Mouse (Mus musculus) myocyte (in vitro differentiated cells): Measurements from ENCODE around the gene Sdhaf2.
A peak's percentile ranks its signal among the peaks of the same experiment; 100 is the strongest.

Experiments used
- CEBPB ChIP-seq: IDR thresholded peaks from 2 replicates; pipeline ENCODE4 v1.6.1; 2011; ENCODE audit warnings: mild to moderate bottlenecking, moderate library complexity; ENCODE audit not compliant: poor library complexity, insufficient read depth, severe bottlenecking
- E2F4 ChIP-seq: IDR thresholded peaks from one replicate; pipeline ENCODE4 v1.6.1; 2011; ENCODE audit warnings: mild to moderate bottlenecking, control low read depth, moderate library complexity; ENCODE audit not compliant: insufficient read depth
- MAX ChIP-seq: IDR thresholded peaks from one replicate; pipeline ENCODE4 v1.6.1; 2011; ENCODE audit warnings: low read depth, mild to moderate bottlenecking, control low read depth
- MYOD1 ChIP-seq, 3 experiments: IDR thresholded peaks; one replicate each; pipeline ENCODE4 v1.6.1; 2011; ENCODE audit warnings: control low read depth in 2 of 3, low read depth in 2 of 3, mild to moderate bottlenecking in 2 of 3, moderate library complexity in 1 of 3; ENCODE audit not compliant: insufficient read length in 2 of 3, control insufficient read depth in 1 of 3
- POLR2A ChIP-seq: IDR thresholded peaks from one replicate; pipeline ENCODE4 v1.6.1; 2011; ENCODE audit warnings: low read depth, mild to moderate bottlenecking, control low read depth, moderate library complexity; ENCODE audit not compliant: insufficient read length
- POLR2AphosphoS2 ChIP-seq: IDR thresholded peaks from one replicate; pipeline ENCODE4 v1.6.1; 2011; ENCODE audit warnings: low read depth, control low read depth; ENCODE audit not compliant: insufficient read length
- REST ChIP-seq: IDR thresholded peaks from one replicate; pipeline ENCODE4 v1.6.1; 2011; ENCODE audit warnings: mild to moderate bottlenecking, control low read depth, moderate library complexity; ENCODE audit not compliant: insufficient read depth, insufficient read length
- TCF12 ChIP-seq: IDR thresholded peaks from one replicate; pipeline ENCODE4 v1.6.1; 2011; ENCODE audit warnings: mild to moderate bottlenecking, control low read depth; ENCODE audit not compliant: poor library complexity, insufficient read depth, severe bottlenecking
- USF1 ChIP-seq: IDR thresholded peaks from one replicate; pipeline ENCODE4 v1.6.1; 2011; ENCODE audit warnings: low read depth, mild to moderate bottlenecking, control low read depth, moderate library complexity

DNA sequence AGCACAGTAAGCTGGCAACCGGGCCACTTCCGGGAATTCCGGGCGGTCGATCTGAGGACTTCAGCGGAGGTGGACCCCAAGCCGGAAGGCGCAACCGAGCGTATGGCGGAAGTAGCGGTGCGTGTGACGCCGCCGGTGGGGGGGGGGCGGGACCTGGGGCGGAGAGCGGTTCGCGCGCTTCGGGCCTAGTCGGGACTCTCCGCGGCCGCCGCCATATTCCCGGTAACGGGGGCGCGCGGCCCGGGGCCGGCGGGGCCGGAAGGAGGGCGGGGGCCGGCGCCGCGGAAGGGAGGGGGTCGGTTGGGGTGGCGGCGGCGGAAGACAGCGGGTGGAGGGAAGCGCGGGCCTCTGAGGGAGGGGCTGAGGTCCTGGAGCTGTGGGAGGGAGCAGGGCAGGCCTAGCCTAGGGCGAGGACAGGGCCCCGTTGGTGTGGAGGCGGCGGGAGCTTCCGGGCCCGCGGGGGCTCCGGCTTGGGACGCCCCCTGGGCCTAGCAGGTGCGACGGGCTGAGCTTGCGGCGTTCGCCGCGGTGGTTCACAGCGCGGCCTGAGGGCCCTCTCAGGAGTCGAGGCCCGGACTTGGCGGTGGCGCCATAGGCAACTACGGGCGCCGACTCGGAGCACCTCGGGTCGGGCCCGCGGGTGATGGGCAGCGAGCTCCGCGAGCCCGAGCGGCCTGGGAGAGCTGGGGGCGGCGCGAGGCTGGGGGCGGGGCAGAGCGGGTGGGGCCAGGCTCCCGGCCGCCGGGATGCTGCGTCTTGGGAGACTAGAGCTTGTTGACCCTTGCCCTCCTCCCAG is 638 bp downstream of the Sdhaf2 start, which contains the start of gene Cpsf7:
- no peak for TF ChIP-seq E2F4
- peak; percentile 43 for TF ChIP-seq POLR2A
- TF ChIP-seq CEBPB: no peak
- no peak for TF ChIP-seq REST
- no peak for TF ChIP-seq TCF12
- TF ChIP-seq MAX: no peak
- TF ChIP-seq POLR2AphosphoS2: peak; percentile 39
- TF ChIP-seq USF1: no peak
- no peak for TF ChIP-seq MYOD1 (IDR thresholded peaks at IDR 0.05; ENCODE audit: control insufficient read depth in 1 of 3, insufficient read length in 2 of 3, low read depth in 2 of 3)
